Mouse (Mus musculus): ENCODE measurements at regions not wholly inside any gene's neighbourhood (a gene's known extent, or its start where the extent isn't known, plus 50 kb on each side); places are given as distances from the start of the nearest gene placed in this dataset.
A peak's percentile ranks its signal among the peaks of the same experiment; 100 is the strongest.

DNA sequence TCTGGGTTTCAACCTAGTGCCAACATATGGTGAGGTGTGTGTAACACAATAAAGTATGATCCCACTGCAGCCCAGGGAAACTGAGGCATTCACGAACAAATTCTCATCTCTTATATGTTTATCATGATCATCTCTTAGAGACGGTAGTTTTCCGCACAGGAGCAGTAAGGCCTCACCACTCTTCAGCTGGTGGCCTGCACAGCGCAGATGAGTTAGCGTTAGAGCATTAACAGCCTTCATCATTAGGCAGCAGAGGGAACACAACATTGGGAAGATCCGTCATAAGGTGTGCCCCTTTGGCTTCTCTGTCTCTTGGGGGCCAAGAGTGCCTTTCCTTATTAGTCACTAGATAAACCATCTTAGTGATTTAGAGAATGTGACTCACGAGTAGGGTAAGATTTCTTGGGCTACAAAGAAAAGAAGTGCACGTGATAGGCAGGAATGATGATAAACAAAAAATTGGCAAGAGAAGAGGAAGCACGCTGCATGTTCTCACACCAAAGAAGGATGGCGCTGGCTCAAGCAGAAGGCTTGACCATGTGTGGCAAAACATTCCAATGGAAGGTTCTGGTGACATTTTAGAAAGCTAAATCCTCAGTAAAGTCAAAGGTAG, 81.1 kb upstream of the Emb start:
- H3K79me2 ChIP-seq (ENCODE audit: control insufficient read depth, insufficient read depth, low read length): no peaks in the 10 kb centered on the region
- no peak overlapping the region for H3K27ac ChIP-seq (replicated peaks; ENCODE audit: insufficient read depth, low read depth, low read length)
- H3K4me1 ChIP-seq (ENCODE audit: control insufficient read depth, insufficient read depth, low read length): no peaks in the 10 kb centered on the region
- no peak overlapping the region for H3K9ac ChIP-seq (ENCODE audit: low read depth, low read length)
- 0 out of 2 replicates have a peak, but pooled peaks cover 3% of the 10 kb centered on the region for H3K27me3 ChIP-seq (ENCODE audit: control insufficient read depth, insufficient read depth, low read length)
- 77% methylated on average over 10 of the region's 10 CpGs for WGBS
- no peaks in the 10 kb centered on the region for H3K36me3 ChIP-seq (ENCODE audit: control insufficient read depth, insufficient read depth, low read length)
- no peak for TF ChIP-seq POLR2A (IDR thresholded peaks at IDR 0.05; ENCODE audit: extremely low read depth, insufficient read depth, low read length)
- TF ChIP-seq CTCF (IDR thresholded peaks at IDR 0.05; ENCODE audit: low read depth, low read length): no peak
- no peak overlapping the region for H3K4me3 ChIP-seq (ENCODE audit: insufficient read depth, low read depth, low read length)
- DNase-seq (ENCODE audit: extremely low read depth, low read depth, low spot score): no peak

DNA sequence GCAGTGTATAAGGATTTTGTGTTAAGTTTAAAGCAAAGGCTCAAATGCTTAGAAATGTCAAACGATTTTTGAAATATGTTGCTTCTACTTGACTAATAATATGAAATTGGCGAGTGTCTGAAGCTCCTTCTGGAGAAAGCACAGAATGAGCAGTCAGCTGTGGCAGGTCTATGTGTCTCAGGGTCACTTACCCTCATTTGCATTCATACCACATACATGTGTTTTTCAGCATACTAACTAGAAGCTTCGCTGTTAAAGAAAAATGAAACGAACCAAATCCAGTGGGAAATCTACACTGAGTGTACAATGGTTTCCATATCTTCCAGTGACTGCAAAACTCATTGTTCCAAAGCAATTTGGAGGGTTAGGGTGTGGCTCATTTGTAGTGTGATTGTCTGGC, 88.7 kb upstream of the Emb start:
- H3K4me1 ChIP-seq (ENCODE audit: control insufficient read depth, insufficient read depth, low read length): no peaks in the 10 kb centered on the region
- H3K27ac ChIP-seq (replicated peaks; ENCODE audit: insufficient read depth, low read depth, low read length): no peak overlapping the region
- no peaks in the 10 kb centered on the region for H3K79me2 ChIP-seq (ENCODE audit: control insufficient read depth, insufficient read depth, low read length)
- H3K27me3 ChIP-seq (ENCODE audit: control insufficient read depth, insufficient read depth, low read length): no peaks in the 10 kb centered on the region
- TF ChIP-seq CTCF (IDR thresholded peaks at IDR 0.05; ENCODE audit: low read depth, low read length) (no peak), POLR2A (IDR thresholded peaks at IDR 0.05; ENCODE audit: extremely low read depth, insufficient read depth, low read length) (no peak)
- H3K36me3 ChIP-seq (ENCODE audit: control insufficient read depth, insufficient read depth, low read length): no peaks in the 10 kb centered on the region
- H3K4me3 ChIP-seq (ENCODE audit: insufficient read depth, low read depth, low read length): no peak overlapping the region
- no peak for DNase-seq (ENCODE audit: extremely low read depth, low read depth, low spot score)
- no peak overlapping the region for H3K9ac ChIP-seq (ENCODE audit: low read depth, low read length)
- WGBS: 78% methylated on average over 4 of the region's 4 CpGs

DNA sequence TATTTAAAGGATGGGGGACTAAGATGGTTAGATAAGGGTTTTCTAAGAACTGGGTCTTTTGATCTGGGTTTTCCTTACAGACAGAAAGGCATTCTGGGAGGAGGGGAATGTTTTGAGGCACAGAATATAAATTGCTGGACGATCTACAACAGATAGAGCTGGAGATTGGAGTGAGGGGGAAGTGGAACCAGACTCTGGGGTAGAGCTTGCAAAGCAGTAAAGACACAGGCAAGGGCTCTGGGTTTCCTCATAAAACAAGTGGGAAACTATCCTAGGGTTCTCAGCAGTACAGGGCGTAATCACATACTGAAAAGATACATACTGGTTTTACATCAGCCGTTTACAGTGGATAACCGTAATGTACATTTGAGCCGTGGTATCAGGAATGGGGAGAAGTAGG, 89.5 kb upstream of the Parp8 start:
- no peaks in the 10 kb centered on the region for H3K4me1 ChIP-seq (ENCODE audit: control insufficient read depth, insufficient read depth, low read length)
- DNase-seq (ENCODE audit: extremely low read depth, low read depth, low spot score): no peak
- no peak overlapping the region for H3K4me3 ChIP-seq (ENCODE audit: insufficient read depth, low read depth, low read length)
- no peaks in the 10 kb centered on the region for H3K79me2 ChIP-seq (ENCODE audit: control insufficient read depth, insufficient read depth, low read length)
- WGBS: 87% methylated on average over 5 of the region's 5 CpGs
- no peaks in the 10 kb centered on the region for H3K27me3 ChIP-seq (ENCODE audit: control insufficient read depth, insufficient read depth, low read length)
- H3K27ac ChIP-seq (replicated peaks; ENCODE audit: insufficient read depth, low read depth, low read length): no peak overlapping the region
- H3K9ac ChIP-seq (ENCODE audit: low read depth, low read length): no peak overlapping the region
- no peaks in the 10 kb centered on the region for H3K36me3 ChIP-seq (ENCODE audit: control insufficient read depth, insufficient read depth, low read length)
- no peak for TF ChIP-seq CTCF (IDR thresholded peaks at IDR 0.05; ENCODE audit: low read depth, low read length)
- TF ChIP-seq POLR2A (IDR thresholded peaks at IDR 0.05; ENCODE audit: extremely low read depth, insufficient read depth, low read length): no peak

DNA sequence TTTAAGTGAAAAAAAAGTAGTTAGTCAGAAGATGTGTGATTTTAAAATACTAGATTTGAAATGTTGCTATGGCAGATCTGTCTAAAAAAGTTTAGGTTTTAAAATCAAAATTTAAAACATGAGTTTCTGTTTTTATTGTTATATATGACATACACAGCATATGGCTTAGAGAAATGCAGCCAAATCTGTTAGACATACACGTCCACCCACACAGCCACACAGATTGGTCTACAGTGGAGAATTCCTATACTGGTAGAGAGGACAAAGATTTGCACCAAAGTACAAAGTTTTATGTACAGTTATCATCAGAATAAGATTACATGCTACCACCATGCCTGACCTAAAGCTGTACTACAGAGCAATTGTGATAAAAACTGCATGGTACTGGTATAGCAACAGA, 87.1 kb upstream of the Parp8 start:
- DNase-seq (ENCODE audit: extremely low read depth, low read depth, low spot score): no peak
- Histone ChIP-seq H3K9ac (ENCODE audit: low read depth, low read length) (no peak overlapping the region), H3K27me3 (ENCODE audit: control insufficient read depth, insufficient read depth, low read length) (no peaks in the 10 kb centered on the region), H3K4me3 (ENCODE audit: insufficient read depth, low read depth, low read length) (no peak overlapping the region), H3K79me2 (ENCODE audit: control insufficient read depth, insufficient read depth, low read length) (no peaks in the 10 kb centered on the region), H3K4me1 (ENCODE audit: control insufficient read depth, insufficient read depth, low read length) (no peaks in the 10 kb centered on the region), H3K27ac (replicated peaks; ENCODE audit: insufficient read depth, low read depth, low read length) (no peak overlapping the region), H3K36me3 (ENCODE audit: control insufficient read depth, insufficient read depth, low read length) (no peaks in the 10 kb centered on the region)
- 75% methylated on average over 1 of the region's 1 CpGs for WGBS
- no peak for TF ChIP-seq CTCF (IDR thresholded peaks at IDR 0.05; ENCODE audit: low read depth, low read length)
- no peak for TF ChIP-seq POLR2A (IDR thresholded peaks at IDR 0.05; ENCODE audit: extremely low read depth, insufficient read depth, low read length)

DNA sequence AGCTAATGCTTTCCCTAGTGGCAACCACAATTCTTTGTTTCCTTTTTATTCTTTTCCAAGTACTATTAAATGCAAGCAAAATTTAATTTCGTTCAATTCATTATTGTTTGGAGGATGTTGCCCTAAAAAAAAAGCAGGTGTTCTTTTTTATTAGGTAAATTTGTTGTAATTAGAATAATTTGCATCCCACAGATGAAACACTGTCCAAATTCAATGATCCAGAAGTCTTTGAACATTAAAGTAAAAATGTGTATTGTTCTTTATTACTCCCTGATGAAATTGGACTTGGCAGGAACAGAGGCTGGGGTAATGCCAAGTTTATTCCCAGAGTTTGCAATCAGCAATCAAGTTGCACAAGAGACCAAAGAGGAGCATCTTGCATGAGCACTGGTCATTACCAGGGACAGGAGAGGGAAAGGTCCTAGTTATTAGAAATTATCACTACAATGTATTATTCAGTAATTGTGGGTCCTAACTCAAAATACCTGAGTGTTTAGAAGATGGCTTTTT, 79.9 kb upstream of the Parp8 start:
- Histone ChIP-seq H3K27me3 (ENCODE audit: control insufficient read depth, insufficient read depth, low read length) (no peaks in the 10 kb centered on the region), H3K36me3 (ENCODE audit: control insufficient read depth, insufficient read depth, low read length) (no peaks in the 10 kb centered on the region), H3K27ac (replicated peaks; ENCODE audit: insufficient read depth, low read depth, low read length) (no peak overlapping the region), H3K9ac (ENCODE audit: low read depth, low read length) (no peak overlapping the region), H3K79me2 (ENCODE audit: control insufficient read depth, insufficient read depth, low read length) (no peaks in the 10 kb centered on the region), H3K4me1 (ENCODE audit: control insufficient read depth, insufficient read depth, low read length) (no peaks in the 10 kb centered on the region), H3K4me3 (ENCODE audit: insufficient read depth, low read depth, low read length) (no peak overlapping the region)
- 58% methylated on average over 1 of the region's 1 CpGs for WGBS
- TF ChIP-seq CTCF (IDR thresholded peaks at IDR 0.05; ENCODE audit: low read depth, low read length) (no peak), POLR2A (IDR thresholded peaks at IDR 0.05; ENCODE audit: extremely low read depth, insufficient read depth, low read length) (no peak)
- DNase-seq (ENCODE audit: extremely low read depth, low read depth, low spot score): peak; percentile 63

DNA sequence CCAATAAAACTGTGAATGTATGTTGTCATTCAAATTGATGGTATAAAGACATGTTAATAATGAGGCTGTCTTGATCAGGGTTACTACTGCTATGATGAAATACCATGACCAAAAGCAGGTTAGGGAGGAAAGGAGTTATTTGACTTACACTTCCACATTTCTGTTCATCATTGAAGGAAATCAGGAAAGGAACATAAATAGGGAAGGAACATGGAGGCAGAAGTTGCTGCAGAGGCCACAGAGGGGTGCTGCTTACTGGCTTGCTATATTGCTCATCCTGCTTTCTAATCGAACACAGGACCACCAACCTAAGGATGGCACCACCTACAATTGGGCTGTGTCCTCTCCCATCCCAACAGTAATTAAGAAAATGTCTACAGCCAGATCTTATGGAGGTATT, 69.4 kb upstream of the Parp8 start:
- H3K4me3 ChIP-seq (ENCODE audit: insufficient read depth, low read depth, low read length): no peak overlapping the region
- no peaks in the 10 kb centered on the region for H3K79me2 ChIP-seq (ENCODE audit: control insufficient read depth, insufficient read depth, low read length)
- no peak for DNase-seq (ENCODE audit: extremely low read depth, low read depth, low spot score)
- no peaks in the 10 kb centered on the region for H3K27me3 ChIP-seq (ENCODE audit: control insufficient read depth, insufficient read depth, low read length)
- H3K27ac ChIP-seq (replicated peaks; ENCODE audit: insufficient read depth, low read depth, low read length): no peak overlapping the region
- no peaks in the 10 kb centered on the region for H3K36me3 ChIP-seq (ENCODE audit: control insufficient read depth, insufficient read depth, low read length)
- no peak overlapping the region for H3K9ac ChIP-seq (ENCODE audit: low read depth, low read length)
- 71% methylated on average over 1 of the region's 1 CpGs for WGBS
- H3K4me1 ChIP-seq (ENCODE audit: control insufficient read depth, insufficient read depth, low read length): no peaks in the 10 kb centered on the region
- TF ChIP-seq CTCF (IDR thresholded peaks at IDR 0.05; ENCODE audit: low read depth, low read length) (no peak), POLR2A (IDR thresholded peaks at IDR 0.05; ENCODE audit: extremely low read depth, insufficient read depth, low read length) (no peak)

Data from liver, adult 2 months (tissue).